Mouse (Mus musculus) hindbrain, embryonic 13.5 days (tissue): Measurements from ENCODE around the gene Spon1. TPM values are rescaled to one million over a fixed set of nuclear protein-coding genes. Genes with fewer than 3 reads are reported as not detected.

Experiments used
- ATAC-seq: fragments of 200-750 bp; cut with Nextera tagmentation; 2 replicates; pipeline ENCODE4 v1.8.0; 2017; ENCODE audit warnings: moderate TSS enrichment; ENCODE audit not compliant: low FRiP score
- H3K27ac ChIP-seq: fragments of 300-500 bp; sonication (generic); 2 replicates; pipeline ENCODE4 v1.5.1; 2015; ENCODE audit warnings: inconsistent platforms, mild to moderate bottlenecking, moderate library complexity
- H3K27me3 ChIP-seq: fragments of 300-500 bp; sonication (generic); 2 replicates; pipeline ENCODE4 v1.6.1; 2015; ENCODE audit warnings: mild to moderate bottlenecking, inconsistent platforms
- H3K36me3 ChIP-seq: fragments of 300-500 bp; sonication (generic); 2 replicates; pipeline ENCODE4 v1.6.1; 2015; ENCODE audit warnings: mild to moderate bottlenecking, inconsistent platforms
- H3K4me1 ChIP-seq: fragments of 300-500 bp; sonication (generic); replicated peaks from 2 replicates; pipeline ENCODE4 v1.6.1; 2015; ENCODE audit warnings: inconsistent platforms
- H3K4me2 ChIP-seq: fragments of 300-500 bp; sonication (generic); 2 replicates; pipeline ENCODE4 v1.6.1; 2015; ENCODE audit warnings: inconsistent platforms, mild to moderate bottlenecking, moderate library complexity
- H3K4me3 ChIP-seq: fragments of 300-500 bp; sonication (generic); 2 replicates; pipeline ENCODE4 v1.5.1; 2015; ENCODE audit warnings: mild to moderate bottlenecking, inconsistent platforms
- H3K9ac ChIP-seq: fragments of 300-500 bp; sonication (generic); 2 replicates; pipeline ENCODE4 v1.6.1; 2015; ENCODE audit warnings: mild to moderate bottlenecking, inconsistent platforms
- H3K9me3 ChIP-seq: fragments of 300-500 bp; sonication (generic); 2 replicates; pipeline ENCODE4 v1.6.1; 2016; ENCODE audit warnings: inconsistent platforms
- WGBS: fragments of 180-500 bp; shearing (Covaris S2); methylation state at CpG from one replicate; pipeline ENCODE4 v1.1.7; 2015; 5-methylcytosine and 5-hydroxymethylcytosine counted together
- polyA plus RNA-seq: library from polyadenylated mRNA; unstranded; fragments of >200 nt; fragmentation: Nextera tagmentation; extraction: Ambion mirVana; gene quantifications from 2 replicates; pipeline ENCODE4 v1.2.1, GENCODE M21; 2015

Gene Spon1
- polyA plus RNA-seq, 1 experiment from 2014 or later = 82.8 TPM

GRCm38 (mm10) chr7:113823026-113823425 is 57.2 kb downstream of the Spon1 start:
- Histone ChIP-seq H3K9ac (no peak overlapping the region), H3K9me3 (no peaks in the 10 kb centered on the region), H3K36me3 (no peaks in the 10 kb centered on the region), H3K4me2 (no peak overlapping the region), H3K4me3 (no peak overlapping the region), H3K27me3 (peaks cover 18% of the 10 kb centered on the region), H3K27ac (no peak overlapping the region), H3K4me1 (peaks cover 30% of the 10 kb centered on the region)
- 54% methylated on average over 3 of the region's 3 CpGs for WGBS
- ATAC-seq = no peak

GRCm38 (mm10) chr7:113824651-113825050 is 58.9 kb downstream of the Spon1 start:
- no peaks in the 10 kb centered on the region for H3K36me3 ChIP-seq
- H3K27me3 ChIP-seq = peaks cover 18% of the 10 kb centered on the region
- no peak overlapping the region for H3K27ac ChIP-seq
- no peak for ATAC-seq
- no peak overlapping the region for H3K4me3 ChIP-seq
- H3K4me2 ChIP-seq = no peak overlapping the region
- no peaks in the 10 kb centered on the region for H3K9me3 ChIP-seq
- H3K9ac ChIP-seq = no peak overlapping the region
- H3K4me1 ChIP-seq = peaks cover 24% of the 10 kb centered on the region
- 93% methylated on average over 6 of the region's 6 CpGs for WGBS

- 51% methylated on average over 5 of the region's 5 CpGs for WGBS
- H3K27me3 ChIP-seq = peaks cover 22% of the 10 kb centered on the region
- peaks cover 24% of the 10 kb centered on the region for H3K4me1 ChIP-seq
- H3K4me3 ChIP-seq = no peak overlapping the region
- no peak overlapping the region for H3K9ac ChIP-seq
- no peak overlapping the region for H3K4me2 ChIP-seq
- no peak for ATAC-seq
- H3K27ac ChIP-seq = no peak overlapping the region
- no peaks in the 10 kb centered on the region for H3K9me3 ChIP-seq
- no peaks in the 10 kb centered on the region for H3K36me3 ChIP-seq
Measured at GRCm38 (mm10) chr7:113825498-113826205, 59.9 kb downstream of the Spon1 start.

GRCm38 (mm10) chr7:113826510-113826909 is 60.7 kb downstream of the Spon1 start:
- Histone ChIP-seq H3K36me3 (no peaks in the 10 kb centered on the region), H3K4me2 (no peak overlapping the region), H3K27me3 (peaks cover 17% of the 10 kb centered on the region), H3K9ac (no peak overlapping the region), H3K27ac (no peak overlapping the region), H3K4me1 (peaks cover 24% of the 10 kb centered on the region), H3K4me3 (no peak overlapping the region), H3K9me3 (no peaks in the 10 kb centered on the region)
- 20% methylated on average over 1 of the region's 1 CpGs for WGBS
- ATAC-seq = no peak

- H3K36me3 ChIP-seq = no peaks in the 10 kb centered on the region
- H3K27me3 ChIP-seq = peaks cover 11% of the 10 kb centered on the region
- WGBS = 19% methylated on average over 2 of the region's 2 CpGs
- no peak overlapping the region; the same call in 1 of the 2 replicates for H3K27ac ChIP-seq
- no peaks in the 10 kb centered on the region for H3K9me3 ChIP-seq
- H3K4me3 ChIP-seq = no peak overlapping the region
- H3K4me2 ChIP-seq = no peak overlapping the region
- no peak overlapping the region for H3K9ac ChIP-seq
- ATAC-seq = peak; percentile 91
- peaks cover 24% of the 10 kb centered on the region for H3K4me1 ChIP-seq
Measured at GRCm38 (mm10) chr7:113828122-113828571, 62.3 kb downstream of the Spon1 start.

- H3K4me3 ChIP-seq = no peak overlapping the region
- no peak overlapping the region for H3K4me2 ChIP-seq
- H3K27me3 ChIP-seq = peaks cover 11% of the 10 kb centered on the region
- H3K9me3 ChIP-seq = no peaks in the 10 kb centered on the region
- H3K9ac ChIP-seq = no peak overlapping the region
- ATAC-seq = no peak; the same call in 1 of the 2 replicates
- 27% methylated on average over 2 of the region's 2 CpGs for WGBS
- H3K36me3 ChIP-seq = no peaks in the 10 kb centered on the region
- H3K4me1 ChIP-seq = peaks cover 24% of the 10 kb centered on the region
- H3K27ac ChIP-seq = no peak overlapping the region
Measured at GRCm38 (mm10) chr7:113828576-113828975, 62.8 kb downstream of the Spon1 start.

- H3K4me2 ChIP-seq = no peak overlapping the region
- H3K9me3 ChIP-seq = no peaks in the 10 kb centered on the region
- no peaks in the 10 kb centered on the region for H3K36me3 ChIP-seq
- H3K9ac ChIP-seq = no peak overlapping the region
- no peaks in the 10 kb centered on the region for H3K27me3 ChIP-seq
- WGBS = 88% methylated on average over 4 of the region's 4 CpGs
- H3K4me1 ChIP-seq = no peaks in the 10 kb centered on the region
- no peak overlapping the region for H3K4me3 ChIP-seq
- ATAC-seq = no peak
- no peak overlapping the region for H3K27ac ChIP-seq
Measured at GRCm38 (mm10) chr7:113837151-113837550, 71.4 kb downstream of the Spon1 start.

GRCm38 (mm10) chr7:113839431-113839830 is 73.6 kb downstream of the Spon1 start:
- H3K9ac ChIP-seq = no peak overlapping the region
- no peaks in the 10 kb centered on the region for H3K9me3 ChIP-seq
- WGBS = 82% methylated on average over 8 of the region's 8 CpGs
- H3K27me3 ChIP-seq = 0 out of 2 replicates have a peak, but pooled peaks cover 4% of the 10 kb centered on the region
- H3K36me3 ChIP-seq = no peaks in the 10 kb centered on the region
- H3K4me3 ChIP-seq = no peak overlapping the region
- H3K27ac ChIP-seq = no peak overlapping the region
- no peak overlapping the region for H3K4me2 ChIP-seq
- ATAC-seq = no peak
- H3K4me1 ChIP-seq = peaks cover 7% of the 10 kb centered on the region

GRCm38 (mm10) chr7:113841521-113841920 is 75.7 kb downstream of the Spon1 start:
- no peak for ATAC-seq
- no peak overlapping the region for H3K27ac ChIP-seq
- no peak overlapping the region for H3K4me2 ChIP-seq
- peaks cover 16% of the 10 kb centered on the region for H3K4me1 ChIP-seq
- 86% methylated on average over 2 of the region's 2 CpGs for WGBS
- 0 out of 2 replicates have a peak, but pooled peaks cover 7% of the 10 kb centered on the region for H3K27me3 ChIP-seq
- no peaks in the 10 kb centered on the region for H3K36me3 ChIP-seq
- H3K9me3 ChIP-seq = no peaks in the 10 kb centered on the region
- H3K4me3 ChIP-seq = no peak overlapping the region
- no peak overlapping the region for H3K9ac ChIP-seq

- Histone ChIP-seq H3K4me1 (peaks cover 16% of the 10 kb centered on the region), H3K27ac (no peak overlapping the region), H3K4me3 (no peak overlapping the region), H3K36me3 (no peaks in the 10 kb centered on the region), H3K4me2 (no peak overlapping the region), H3K27me3 (0 out of 2 replicates have a peak, but pooled peaks cover 7% of the 10 kb centered on the region), H3K9ac (no peak overlapping the region), H3K9me3 (no peaks in the 10 kb centered on the region)
- WGBS = 61% methylated on average over 2 of the region's 2 CpGs
- ATAC-seq = no peak
Measured at GRCm38 (mm10) chr7:113843150-113843549, 77.4 kb downstream of the Spon1 start.

GRCm38 (mm10) chr7:113845191-113845590 is 79.4 kb downstream of the Spon1 start:
- Histone ChIP-seq H3K36me3 (no peaks in the 10 kb centered on the region), H3K4me3 (no peak overlapping the region), H3K4me2 (no peak overlapping the region), H3K27ac (no peak overlapping the region), H3K9me3 (no peaks in the 10 kb centered on the region), H3K4me1 (peaks cover 16% of the 10 kb centered on the region), H3K27me3 (0 out of 2 replicates have a peak, but pooled peaks cover 7% of the 10 kb centered on the region), H3K9ac (no peak overlapping the region)
- WGBS = 78% methylated on average over 5 of the region's 5 CpGs
- peak; percentile 24; the same call in 1 of the 2 replicates for ATAC-seq

GRCm38 (mm10) chr7:113846553-113846952 is 80.8 kb downstream of the Spon1 start:
- Histone ChIP-seq H3K9ac (no peak overlapping the region), H3K36me3 (no peaks in the 10 kb centered on the region), H3K4me1 (peaks cover 16% of the 10 kb centered on the region), H3K27me3 (0 out of 2 replicates have a peak, but pooled peaks cover 7% of the 10 kb centered on the region), H3K4me2 (no peak overlapping the region), H3K4me3 (no peak overlapping the region), H3K9me3 (no peaks in the 10 kb centered on the region), H3K27ac (no peak overlapping the region)
- ATAC-seq = no peak
- WGBS = 64% methylated on average over 3 of the region's 3 CpGs
